12 mouse cellular contexts compared by ENCODE assay signal in genomic region chr4:133374011-133374410, GRCm38 (mm10). TPM values are rescaled to one million over a fixed set of nuclear protein-coding genes. Genes with fewer than 3 reads are reported as not detected.
DNase-seq lines count a peak whose midpoint lies in the region; ATAC-seq and TF ChIP-seq lines count a peak whose summit lies in the region.
"Had no signal": no experiment of that assay in that cellular context is flagged by ENCODE, and none has a peak within 500 bp of the region (broad histone marks: within the 10 kb centered on the region; RNA-seq: fewer than 3 reads in every experiment).

No protein-coding gene starts in this region.

- no peak for TF ChIP-seq POLR2A in olfactory bulb, adult 2 months (IDR thresholded peaks at IDR 0.05; ENCODE audit: insufficient read depth, low read depth, low read length)

- no peak overlapping the region; the same call in 1 of the 2 replicates for H3K4me3 ChIP-seq in gastrocnemius, adult 2 months
- H3K4me3 ChIP-seq in liver, embryonic 11.5 days (ENCODE audit: low read depth, low read length), result no peak overlapping the region
- H3K4me3 ChIP-seq in limb, embryonic 13.5 days, result no peak overlapping the region
- no peak overlapping the region for H3K4me3 ChIP-seq in olfactory bulb, adult 2 months (ENCODE audit: insufficient read depth, low read depth, low read length)
- H3K4me3 ChIP-seq: limb, embryonic 12.5 days had no signal

- TF ChIP-seq CTCF in gastrocnemius, adult 2 months (IDR thresholded peaks at IDR 0.05), result no peak
- no peak for TF ChIP-seq CTCF in olfactory bulb, adult 2 months (IDR thresholded peaks at IDR 0.05; ENCODE audit: insufficient read depth, low read depth, low read length)

- peak overlapping the region; percentile 95 for H3K4me2 ChIP-seq in liver, embryonic 11.5 days
- no peak overlapping the region for H3K4me2 ChIP-seq in limb, embryonic 13.5 days (replicated peaks)

- H3K36me3 ChIP-seq in liver, embryonic 11.5 days (ENCODE audit: control insufficient read depth, insufficient read depth, low read length), result 0 out of 2 replicates have a peak, but pooled peaks cover 3% of the 10 kb centered on the region
- H3K36me3 ChIP-seq in limb, embryonic 13.5 days, result peaks cover 10% of the 10 kb centered on the region

- 82% methylated on average over 4 of the region's 4 CpGs for WGBS in liver, embryonic 11.5 days
- 79% methylated on average over 4 of the region's 4 CpGs for WGBS in limb, embryonic 13.5 days
- 71% methylated on average over 4 of the region's 4 CpGs for WGBS in olfactory bulb, adult 2 months

- H3K27ac ChIP-seq in gastrocnemius, adult 2 months, result peak overlapping the region; percentile 48; the same call in 1 of the 2 replicates
- H3K27ac ChIP-seq in liver, embryonic 11.5 days (ENCODE audit: low read depth, low read length), result no peak overlapping the region
- no peak overlapping the region for H3K27ac ChIP-seq in limb, embryonic 13.5 days
- 0 out of 2 replicates have a peak overlapping the region, but pooled peaks have one; percentile 88 for H3K27ac ChIP-seq in olfactory bulb, adult 2 months (ENCODE audit: insufficient read depth, low read depth, low read length)
- H3K27ac ChIP-seq: limb, embryonic 12.5 days had no signal

- no peaks in the 10 kb centered on the region for H3K9me3 ChIP-seq in liver, embryonic 11.5 days (ENCODE audit: control insufficient read depth, low read length)
- no peaks in the 10 kb centered on the region for H3K9me3 ChIP-seq in limb, embryonic 13.5 days
- H3K9me3 ChIP-seq: G1E; limb, embryonic 12.5 days had no signal

- DNase-seq in gastrocnemius, adult 2 months, result no peak
- DNase-seq in gastrocnemius, adult 8-10 months (ENCODE audit: low spot score in 2 of 2), result no peak
- no peak for DNase-seq in liver, embryonic 11.5 days (ENCODE audit: low spot score)
- DNase-seq in liver, result no peak
- DNase-seq in kidney, adult 11 months, result no peak
- DNase-seq: adrenal gland, adult 8-10 months; kidney, adult 8-10 months; lung, postnatal 10 days had no signal

- no peaks in the 10 kb centered on the region for H3K27me3 ChIP-seq in liver, embryonic 11.5 days (replicated peaks; ENCODE audit: control insufficient read depth, insufficient read depth, low read length)
- no peaks in the 10 kb centered on the region for H3K27me3 ChIP-seq in limb, embryonic 13.5 days
- H3K27me3 ChIP-seq: limb, embryonic 12.5 days had no signal

- intact Hi-C loops in gastrocnemius, adult 2 months (cut with DNase I), result no loop called here

- peaks cover 83% of the 10 kb centered on the region for H3K4me1 ChIP-seq in liver, embryonic 11.5 days (replicated peaks; ENCODE audit: control insufficient read depth, insufficient read depth, low read length)
- H3K4me1 ChIP-seq in limb, embryonic 13.5 days, result peaks cover 66% of the 10 kb centered on the region
- H3K4me1 ChIP-seq in olfactory bulb, adult 2 months (ENCODE audit: control insufficient read depth, insufficient read depth, low read length), result peaks cover 68% of the 10 kb centered on the region

- no peak overlapping the region; the same call in 1 of the 2 replicates for H3K9ac ChIP-seq in liver, embryonic 11.5 days (ENCODE audit: low read depth, low read length)
- 0 out of 2 replicates have a peak overlapping the region, but pooled peaks have one; percentile 0 for H3K9ac ChIP-seq in limb, embryonic 13.5 days

- ATAC-seq in liver, embryonic 11.5 days (replicated peaks; ENCODE audit: low FRiP score), result no peak
- ATAC-seq in limb, embryonic 13.5 days (ENCODE audit: low FRiP score, low read depth), result no peak

RNA-seq across cellular contexts. Expression of gene Slc9a1, which starts 4.5 kb away (rescaled TPM):
- 10 to 100 TPM in 1 of 2 experiments, 1 to 10 TPM in 1; 8.1 to 11.7 TPM for total RNA-seq in gastrocnemius, adult 2 months (2021)
- 1 to 10 TPM; 6.9 to 9.8 (median 8.4) TPM for total RNA-seq in gastrocnemius, adult 8-10 months (2022)
- 6.9 and 7.7 TPM in 2 replicates for polyA plus RNA-seq in liver, embryonic 11.5 days (2014; fragmentation: Nextera tagmentation; extraction: Ambion mirVana)
- polyA plus RNA-seq in limb, embryonic 13.5 days (2015; fragmentation: Nextera tagmentation; extraction: Ambion mirVana), result 8.1 and 8.8 TPM in 2 replicates
- polyA plus RNA-seq in olfactory bulb, adult 2 months (2012; ENCODE audit: insufficient read depth, insufficient read length, low replicate concordance, missing spikeins), result not detected in 2 replicates

RNA-seq across cellular contexts. Expression of gene Wdtc1, which starts 20.7 kb away (rescaled TPM):
- total RNA-seq in gastrocnemius, adult 2 months (2021), result 10 to 100 TPM; 86.7 to 93.4 TPM
- total RNA-seq in gastrocnemius, adult 8-10 months (2022), result 100 to 1,000 TPM in 2 of 4 experiments, 10 to 100 TPM in 2; 85.4 to 104 (median 95.3) TPM
- 14.0 and 14.5 TPM in 2 replicates for polyA plus RNA-seq in liver, embryonic 11.5 days (2014; fragmentation: Nextera tagmentation; extraction: Ambion mirVana)
- polyA plus RNA-seq in limb, embryonic 13.5 days (2015; fragmentation: Nextera tagmentation; extraction: Ambion mirVana), result 13.3 and 14.1 TPM in 2 replicates
- polyA plus RNA-seq in olfactory bulb, adult 2 months (2012; ENCODE audit: insufficient read depth, insufficient read length, low replicate concordance, missing spikeins), result 113 TPM in 1 of 2 replicates, not detected in the other

Comparison
In these comparisons a context has a peak if more than half of its experiments do, and no peak if none do; other contexts are left out.
1. H3K27ac ChIP-seq: peak in gastrocnemius, adult 2 months (single experiment) and olfactory bulb, adult 2 months (single experiment); none in liver, embryonic 11.5 days (single experiment) and limb, embryonic 13.5 days (single experiment).